Mouse (Mus musculus): ENCODE data around the gene Pkd2. TPM values are rescaled to one million over a fixed set of nuclear protein-coding genes. Genes with fewer than 3 reads are reported as not detected.
A peak's percentile ranks its signal among the peaks of the same experiment; 100 is the strongest.
"Not testable (repeated sequence)": the region's sequence is repeated elsewhere in the genome, so short reads cannot be mapped to it uniquely, and the experiment has no call there.

Pkd2 gene
- total RNA-seq (2021): 10 to 100 TPM; 22.4 to 24.8 TPM

DNA sequence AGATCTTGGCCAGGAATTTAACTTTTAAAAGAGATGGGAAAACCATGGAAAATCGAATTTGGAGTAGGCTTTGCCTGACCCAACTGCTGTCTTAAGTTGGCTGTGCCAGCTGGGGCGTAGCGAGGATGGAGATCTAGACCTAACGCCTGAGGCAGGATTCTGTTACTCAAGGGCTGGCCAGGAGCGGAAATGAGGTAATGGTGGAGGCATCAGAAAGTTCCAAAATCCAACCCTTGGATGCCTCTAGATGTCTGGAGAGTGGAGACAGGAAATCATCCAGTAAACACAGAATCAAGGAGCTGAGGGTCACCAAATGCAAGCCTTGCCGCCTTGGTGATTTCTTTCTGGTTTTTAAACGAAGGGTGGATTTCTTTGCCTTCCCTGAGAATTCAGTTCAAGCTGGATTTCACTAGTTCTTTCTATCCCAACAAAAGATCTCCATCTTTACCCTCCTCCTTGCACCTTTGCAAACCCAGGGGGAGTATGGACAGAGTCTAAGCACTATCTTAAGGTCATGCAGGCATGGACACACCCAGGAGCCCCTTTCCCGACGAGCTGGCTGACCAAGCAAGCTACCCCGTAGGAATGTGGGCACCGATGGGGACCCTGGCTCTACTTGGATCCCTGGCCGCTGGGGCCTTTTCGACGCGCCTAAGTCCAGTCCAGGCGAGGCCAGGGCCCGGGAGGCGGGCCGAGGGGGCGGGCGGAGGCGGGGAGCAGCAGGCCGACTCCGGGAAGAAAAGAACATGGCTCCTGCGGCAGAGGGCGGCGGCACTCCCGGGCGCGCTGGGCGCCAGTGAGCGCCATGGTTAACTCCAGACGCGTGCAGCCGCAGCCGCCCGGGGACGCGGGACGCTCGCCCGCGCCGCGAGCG, at the start of gene Pkd2:
Gene Pkd2, plus strand, starts transcription at position 619 of the 874 bp plus-strand sequence.
- intact Hi-C loops (cut with DNase I): loop anchor here (10.0 kb wide), 1 partner anchor 344 kb away; the partner anchor contains the start of gene Sparcl1
- DNase-seq (ENCODE audit: low spot score in 2 of 2): peak in 1 of 2 experiments; percentile 57

GRCm38 (mm10) chr5:104415999-104416398, 43.3 kb upstream of the Pkd2 start:
- intact Hi-C loops (cut with DNase I): no loop called here
- no peak for DNase-seq (ENCODE audit: low spot score in 2 of 2)

GRCm38 (mm10) chr5:104417028-104417427, 42.2 kb upstream of the Pkd2 start:
- no peak for DNase-seq (ENCODE audit: low spot score in 2 of 2)
- intact Hi-C loops (cut with DNase I): no loop called here

- no peak for DNase-seq (ENCODE audit: low spot score in 2 of 2)
- intact Hi-C loops (cut with DNase I): no loop called here
Measured at GRCm38 (mm10) chr5:104417721-104418120, 41.5 kb upstream of the Pkd2 start.

DNA sequence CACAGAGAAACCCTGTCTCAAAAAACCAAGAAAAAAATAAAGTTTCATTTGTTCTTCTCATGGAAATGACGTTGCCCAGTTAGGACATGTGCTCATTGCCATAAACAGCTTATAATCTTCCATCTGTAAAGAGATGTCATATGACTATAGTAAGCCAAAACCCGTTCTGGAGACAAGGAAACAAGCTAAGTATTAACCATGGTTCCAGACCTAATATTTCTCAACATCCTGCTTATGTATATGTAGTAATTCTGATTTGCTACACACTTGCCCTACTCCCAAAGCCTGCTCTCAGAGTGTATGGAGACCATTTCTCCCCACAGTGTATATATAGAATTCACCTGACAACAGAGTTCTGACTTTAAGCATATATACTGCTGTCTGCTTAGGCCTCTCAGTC, 37.2 kb upstream of the Pkd2 start:
- intact Hi-C loops (cut with DNase I): no loop called here
- no peak for DNase-seq (ENCODE audit: low spot score in 2 of 2)

DNA sequence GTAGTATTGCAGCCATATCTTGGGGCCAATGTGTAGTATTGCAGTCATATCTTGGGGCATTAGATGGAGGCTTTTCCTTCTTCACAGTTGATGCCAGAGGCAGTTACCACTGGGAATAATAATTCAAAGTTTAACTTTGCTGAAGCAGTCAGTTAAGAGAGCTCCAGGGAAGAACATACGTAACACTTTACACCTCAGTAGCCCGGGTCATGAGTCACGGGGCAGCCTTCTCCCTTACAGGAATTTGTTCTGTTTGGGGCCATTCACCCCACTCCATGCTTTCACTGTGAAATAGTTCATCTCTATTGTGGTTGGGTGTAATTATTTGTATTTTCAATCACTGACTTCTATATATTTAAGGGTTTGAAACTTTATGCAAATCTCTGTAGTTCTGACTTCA, 35.4 kb upstream of the Pkd2 start:
- intact Hi-C loops (cut with DNase I): no loop called here
- DNase-seq (ENCODE audit: low spot score in 2 of 2): no peak

- intact Hi-C loops (cut with DNase I): no loop called here
- no peak for DNase-seq (ENCODE audit: low spot score in 2 of 2)
Measured at GRCm38 (mm10) chr5:104425949-104426348, 33.3 kb upstream of the Pkd2 start.

DNA sequence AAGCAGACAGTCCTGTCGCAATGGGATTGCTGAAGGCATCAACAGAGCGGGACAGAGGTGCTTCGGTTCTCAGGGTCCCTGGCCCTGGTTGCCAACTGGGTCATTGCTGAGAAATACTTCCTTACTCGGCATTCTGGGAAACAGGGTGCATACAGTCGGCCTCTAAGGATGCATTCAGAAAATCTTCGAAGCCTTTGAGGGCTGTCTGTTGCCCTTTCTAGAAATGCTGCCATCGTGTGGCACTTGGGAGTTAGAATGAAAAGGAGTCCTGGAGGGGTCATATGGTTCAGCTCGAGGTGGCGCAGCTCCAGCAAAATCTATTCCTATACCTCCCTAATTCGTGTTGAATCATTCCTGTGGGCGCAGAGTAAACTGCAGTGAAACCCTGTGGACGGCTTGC, 26.4 kb upstream of the Pkd2 start:
- intact Hi-C loops (cut with DNase I): loop anchor here (2.0 kb wide), 1 partner anchor 88 kb away; no protein-coding TSS in a partner anchor
- peak; percentile 22 to 28 for DNase-seq (ENCODE audit: low spot score in 2 of 2)

GRCm38 (mm10) chr5:104433968-104434565, 25.2 kb upstream of the Pkd2 start:
- no peak for DNase-seq (ENCODE audit: low spot score in 2 of 2)
- intact Hi-C loops (cut with DNase I): loop anchor here (2.0 kb wide), 1 partner anchor 89 kb away; no protein-coding TSS in a partner anchor

GRCm38 (mm10) chr5:104434835-104435301, 24.4 kb upstream of the Pkd2 start, which contains the start of gene Spp1:
Spp1 (plus strand) TSS chr5:104435118.
- intact Hi-C loops (cut with DNase I): no loop called here
- no peak for DNase-seq (ENCODE audit: low spot score in 2 of 2)

DNA sequence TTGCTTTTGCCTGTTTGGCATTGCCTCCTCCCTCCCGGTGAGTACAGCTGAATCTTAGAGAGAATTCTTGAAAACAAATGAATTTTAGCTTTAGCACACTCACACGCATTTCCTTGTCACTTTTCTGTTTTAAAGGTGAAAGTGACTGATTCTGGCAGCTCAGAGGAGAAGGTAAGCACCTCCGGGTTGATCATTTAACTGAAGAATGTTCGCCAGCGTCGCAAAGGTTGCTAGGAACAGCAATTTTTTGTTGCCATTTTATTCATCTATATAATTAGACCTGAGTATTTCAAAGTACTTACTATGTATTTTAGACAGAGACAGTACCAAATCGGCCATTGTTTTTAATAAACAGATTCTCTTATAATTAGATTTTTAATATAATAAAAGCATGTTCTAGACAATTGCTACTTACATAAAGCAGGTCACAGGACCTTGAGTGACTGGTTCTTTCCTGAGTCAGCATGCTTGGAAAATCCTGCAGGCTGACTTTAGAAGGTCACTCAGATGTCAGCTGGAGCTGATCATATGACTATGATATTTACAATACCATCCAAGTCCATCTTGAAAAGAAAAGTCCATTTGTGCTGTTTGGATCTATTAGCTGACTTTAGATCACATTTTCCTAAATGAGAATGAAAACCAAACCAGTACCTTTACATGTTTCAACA, 22.7 kb upstream of the Pkd2 start:
- intact Hi-C loops (cut with DNase I): no loop called here
- DNase-seq (ENCODE audit: low spot score in 2 of 2): no peak

DNA sequence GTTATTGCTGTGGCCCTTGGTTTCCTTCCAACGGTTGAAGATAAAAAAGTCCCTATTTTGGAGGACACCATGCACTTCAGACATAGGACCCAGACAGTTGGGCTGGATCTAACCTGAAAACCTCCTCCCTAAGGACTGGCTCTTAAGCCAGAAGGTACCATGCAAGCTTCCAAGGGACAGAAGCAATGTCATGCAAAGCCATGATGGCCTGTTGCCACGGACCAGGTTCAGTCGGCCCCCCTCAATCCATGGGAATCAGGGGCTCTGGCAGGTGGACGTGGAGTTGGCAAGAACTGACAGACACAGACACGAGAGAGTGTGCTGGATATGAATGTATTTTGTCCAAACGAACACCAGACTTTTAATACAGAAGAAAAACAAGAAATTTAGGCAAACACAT, 16.9 kb upstream of the Pkd2 start:
- intact Hi-C loops (cut with DNase I): no loop called here
- no peak for DNase-seq (ENCODE audit: low spot score in 2 of 2)

- DNase-seq (ENCODE audit: low spot score in 2 of 2): no peak
- intact Hi-C loops (cut with DNase I): no loop called here
Measured at GRCm38 (mm10) chr5:104442850-104443249, 16.4 kb upstream of the Pkd2 start.

DNA sequence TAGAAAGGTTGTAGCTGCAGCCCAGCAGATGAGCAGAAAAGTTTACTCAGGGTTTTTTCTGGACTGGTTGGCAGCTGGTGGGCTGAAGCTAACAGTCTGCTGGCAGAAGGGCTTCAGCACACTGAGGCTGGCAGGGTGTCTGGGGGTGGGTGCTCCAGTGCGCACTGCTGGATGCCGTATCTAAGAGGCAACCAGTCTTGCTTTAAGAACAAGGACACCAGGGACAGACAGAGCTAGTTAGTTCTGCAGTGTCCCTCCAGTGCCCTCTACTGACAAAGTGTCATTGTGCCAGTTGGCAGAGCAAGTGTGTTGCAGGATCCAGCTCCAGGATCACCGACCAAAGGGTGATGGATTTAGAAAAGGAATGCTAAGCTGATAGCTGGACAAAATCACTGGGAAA, 13.1 kb upstream of the Pkd2 start:
- intact Hi-C loops (cut with DNase I): loop anchor here (5.0 kb wide), 2 partner anchors 104 to 229 kb away; no protein-coding TSS in a partner anchor

DNA sequence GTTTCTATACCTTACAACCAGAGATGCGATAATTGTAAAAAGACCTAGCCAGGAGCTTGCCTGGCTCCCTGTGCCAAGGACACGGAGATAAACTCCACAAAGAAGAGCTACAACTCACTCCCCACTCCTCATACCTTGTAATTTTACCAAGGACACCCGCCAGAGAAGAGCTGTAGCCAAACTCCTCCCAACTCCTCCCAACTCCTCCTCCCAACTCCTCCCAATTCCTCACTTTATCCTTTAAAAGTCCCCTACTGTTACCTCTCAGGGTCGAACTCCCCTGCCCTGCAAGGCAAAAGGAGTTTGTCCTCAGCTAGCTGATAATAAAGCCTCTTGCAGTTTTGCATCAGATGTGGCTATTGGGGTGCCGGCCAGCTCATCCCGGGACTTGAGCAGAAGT, 10.9 kb upstream of the Pkd2 start:
- DNase-seq (ENCODE audit: low spot score in 2 of 2): not testable (repeated sequence)
- intact Hi-C loops (cut with DNase I): loop anchor here (5.0 kb wide), 2 partner anchors 106 to 231 kb away; no protein-coding TSS in a partner anchor

More for the DNA sequence above, 13.1 kb upstream of the Pkd2 start:
- DNase-seq (ENCODE audit: low spot score in 2 of 2): peak; percentile 77 to 87

DNA sequence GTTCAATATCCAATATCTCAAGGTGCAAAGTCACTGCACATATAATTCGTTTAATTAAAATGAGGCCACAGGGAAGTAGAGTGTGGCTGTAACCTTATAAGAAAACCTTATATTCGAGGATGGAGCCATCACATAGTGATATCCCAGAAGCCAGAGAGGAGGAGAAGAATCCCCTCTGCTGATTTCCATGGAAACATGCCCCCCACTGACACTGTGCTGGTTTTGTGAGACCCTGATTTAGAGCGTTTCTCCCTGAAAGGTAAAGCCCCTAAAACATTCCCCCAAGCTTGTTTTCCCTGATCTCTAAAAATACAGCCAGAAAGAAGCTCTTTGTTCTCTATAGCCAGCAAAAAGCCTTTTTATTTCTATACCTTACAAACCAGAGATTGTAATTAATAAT, 9.8 kb upstream of the Pkd2 start:
- DNase-seq (ENCODE audit: low spot score in 2 of 2): no peak

DNA sequence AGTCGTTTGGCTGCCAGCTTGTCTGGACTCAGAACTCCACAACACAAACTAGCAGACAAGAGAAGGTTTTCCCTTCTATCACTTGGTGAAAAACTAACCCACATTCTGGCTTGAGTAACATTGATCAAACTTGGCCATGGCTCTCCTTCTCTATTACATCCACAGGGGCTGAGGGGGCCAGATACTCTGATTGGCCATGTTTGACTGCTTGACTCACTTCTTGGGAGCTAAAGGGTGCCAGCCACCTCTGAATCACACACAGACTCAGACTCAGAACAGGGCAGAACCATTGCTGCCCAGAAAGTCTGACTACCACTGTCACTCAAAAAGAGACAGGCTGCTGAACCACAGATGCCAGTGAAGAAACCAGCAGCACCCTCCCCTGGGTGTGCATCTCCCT, 6.2 kb upstream of the Pkd2 start:
- intact Hi-C loops (cut with DNase I): loop anchor here (10.0 kb wide), 1 partner anchor 338 kb away; the partner anchor contains the start of gene Sparcl1
- DNase-seq (ENCODE audit: low spot score in 2 of 2): no peak

More for the DNA sequence above, 9.8 kb upstream of the Pkd2 start:
- intact Hi-C loops (cut with DNase I): loop anchor here (5.0 kb wide), 2 partner anchors 107 to 232 kb away; no protein-coding TSS in a partner anchor

DNA sequence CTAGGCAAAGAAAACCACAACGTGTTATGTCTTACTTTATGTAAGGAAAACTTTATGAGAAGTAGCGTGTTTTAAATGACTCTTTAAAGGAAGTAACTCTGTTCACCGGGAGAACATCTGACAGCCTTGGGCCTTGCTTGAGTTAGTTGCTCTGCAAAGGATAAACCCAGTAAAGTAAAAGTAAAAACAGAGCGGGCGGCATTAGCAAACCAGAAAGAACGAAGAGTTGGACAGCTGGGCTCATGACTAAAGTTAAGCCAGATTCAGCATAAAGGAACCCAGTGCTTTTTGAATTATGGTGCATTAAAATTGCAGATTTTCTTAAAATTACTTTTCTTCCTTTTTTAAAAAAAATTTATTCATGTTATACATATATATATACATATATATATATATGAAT, 4.7 kb upstream of the Pkd2 start:
- intact Hi-C loops (cut with DNase I): loop anchor here (10.0 kb wide), 1 partner anchor 340 kb away; the partner anchor contains the start of gene Sparcl1
- peak in 1 of 2 experiments; percentile 80 for DNase-seq (ENCODE audit: low spot score in 2 of 2)

DNA sequence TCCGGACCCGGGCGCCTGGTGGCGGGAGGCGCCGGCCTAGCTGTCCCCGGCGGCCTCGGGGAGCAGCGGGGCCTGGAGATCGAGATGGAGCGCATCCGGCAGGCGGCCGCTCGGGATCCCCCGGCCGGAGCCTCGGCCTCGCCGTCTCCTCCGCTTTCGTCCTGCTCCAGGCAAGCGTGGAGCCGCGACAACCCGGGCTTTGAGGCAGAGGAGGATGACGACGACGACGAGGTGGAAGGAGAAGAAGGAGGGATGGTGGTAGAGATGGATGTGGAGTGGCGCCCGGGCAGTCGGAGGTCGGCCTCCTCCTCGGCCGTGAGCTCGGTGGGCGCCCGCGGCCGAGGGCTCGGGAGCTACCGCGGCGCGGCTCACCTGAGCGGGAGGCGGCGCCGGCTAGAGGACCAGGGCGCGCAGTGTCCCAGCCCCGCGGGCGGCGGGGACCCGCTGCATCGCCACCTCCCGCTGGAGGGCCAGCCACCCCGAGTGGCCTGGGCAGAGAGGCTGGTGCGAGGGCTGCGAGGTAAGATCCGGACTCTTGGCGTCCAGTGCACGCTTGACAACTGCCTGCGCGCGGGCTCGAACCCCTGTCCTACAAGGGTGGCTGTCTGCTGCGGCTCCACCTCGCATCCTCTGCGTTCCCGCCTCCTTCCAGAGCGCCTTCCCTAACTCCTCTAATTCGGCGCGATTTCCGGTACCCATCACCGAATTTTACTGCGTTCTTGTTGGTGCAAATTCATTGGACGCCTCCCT, 631 bp downstream of the Pkd2 start:
- intact Hi-C loops (cut with DNase I): loop anchor here (10.0 kb wide), 1 partner anchor 345 kb away; the partner anchor contains the start of gene Sparcl1
- DNase-seq (ENCODE audit: low spot score in 2 of 2): peak; percentile 71

Measured in left cerebral cortex, postnatal 25 days (tissue).